Mouse (Mus musculus) ES-Bruce4 (cell line): ENCODE data around the gene Peli1.

Experiments used
- CTCF ChIP-seq: IDR thresholded peaks from one replicate; pipeline ENCODE4 v1.8.1; 2011; ENCODE audit warnings: low read depth, low read length
- EP300 ChIP-seq: IDR thresholded peaks from 2 replicates; pipeline ENCODE4 v1.6.1; 2011; ENCODE audit warnings: low read depth, low read length; ENCODE audit not compliant: insufficient read depth
- POLR2A ChIP-seq: IDR thresholded peaks from one replicate; pipeline ENCODE4 v1.8.1; 2011; ENCODE audit warnings: low read length; ENCODE audit not compliant: insufficient read depth

GRCm38 (mm10) chr11:21105393-21105792 lies 14.3 kb downstream of the Peli1 start:
- TF ChIP-seq CTCF (no peak), POLR2A (no peak), EP300 (no peak)
